Mouse (Mus musculus): ENCODE measurements around the gene Slc38a10. TPM values are rescaled to one million over a fixed set of nuclear protein-coding genes. Genes with fewer than 3 reads are reported as not detected.
A peak's percentile ranks its signal among the peaks of the same experiment; 100 is the strongest.

The Slc38a10 gene
- polyA plus RNA-seq, 1 experiment from 2014 or later, result 83.7 TPM

DNA sequence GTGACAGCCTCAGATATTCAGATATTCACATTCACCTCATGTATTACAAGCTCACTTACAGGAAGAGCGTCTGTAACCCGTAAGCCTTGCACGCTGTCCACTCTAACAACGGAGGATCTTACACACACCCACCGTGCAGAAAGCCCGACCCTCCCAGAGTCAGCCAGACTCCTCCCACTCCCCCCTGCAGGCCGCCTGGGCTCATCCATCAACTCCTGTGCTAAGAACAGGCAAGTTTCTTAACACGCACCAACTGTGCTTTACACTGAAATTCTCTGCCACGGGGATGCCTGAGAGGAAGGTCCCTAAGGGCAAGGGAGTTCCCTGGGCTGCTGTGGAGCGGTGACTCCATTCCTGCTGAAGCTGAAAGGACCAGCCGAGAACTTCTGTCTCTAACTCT lies 81.9 kb downstream of the Slc38a10 start:
- Histone ChIP-seq H3K4me3 (no peak overlapping the region), H3K9me3 (no peaks in the 10 kb centered on the region), H3K27ac (replicated peaks) (no peak overlapping the region), H3K27me3 (replicated peaks) (no peaks in the 10 kb centered on the region), H3K36me3 (peaks cover 91% of the 10 kb centered on the region), H3K4me2 (no peak overlapping the region), H3K4me1 (peaks cover 12% of the 10 kb centered on the region), H3K9ac (peak overlapping the region; percentile 44; the same call in 1 of the 2 replicates)
- ATAC-seq (ENCODE audit: extremely low read depth, insufficient number of reproducible peaks, low FRiP score, low TSS enrichment), result no peak
- WGBS, result 44% methylated on average over 11 of the region's 11 CpGs

GRCm38 (mm10) chr11:120067834-120068233 lies 83.3 kb downstream of the Slc38a10 start:
- H3K27ac ChIP-seq (replicated peaks), result no peak overlapping the region

DNA sequence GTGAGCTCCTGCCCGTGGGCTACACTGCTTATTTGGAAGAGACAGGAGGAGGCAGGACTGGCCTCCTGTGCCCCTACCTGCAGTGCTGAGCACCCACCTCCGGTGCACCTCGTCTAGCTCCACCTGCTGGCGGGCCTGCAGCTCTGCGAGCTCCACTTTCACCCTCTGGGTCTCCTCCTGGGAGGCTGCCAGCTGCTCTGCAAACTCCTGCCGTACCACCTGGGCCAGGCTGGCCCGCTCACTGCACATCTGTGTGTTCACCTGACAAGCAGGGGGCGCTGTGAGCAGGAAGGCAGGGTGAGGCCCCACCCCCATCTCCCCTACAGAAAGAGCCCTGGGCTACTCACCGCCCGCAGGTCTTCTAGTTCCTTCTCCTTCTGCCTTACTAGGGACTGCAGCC lies 85.9 kb downstream of the Slc38a10 start:
- WGBS, result 27% methylated on average over 10 of the region's 10 CpGs
- Histone ChIP-seq H3K4me1 (peaks cover 12% of the 10 kb centered on the region), H3K9ac (peak overlapping the region; percentile 37), H3K4me3 (peak overlapping the region; percentile 14), H3K4me2 (peak overlapping the region; percentile 48), H3K27me3 (replicated peaks) (no peaks in the 10 kb centered on the region), H3K36me3 (peaks cover 67% of the 10 kb centered on the region), H3K27ac (replicated peaks) (peak overlapping the region; percentile 40), H3K9me3 (no peaks in the 10 kb centered on the region)
- ATAC-seq (ENCODE audit: extremely low read depth, insufficient number of reproducible peaks, low FRiP score, low TSS enrichment), result no peak; the same call in 1 of the 2 replicates

More at GRCm38 (mm10) chr11:120067834-120068233, 83.3 kb downstream of the Slc38a10 start:
- H3K4me1 ChIP-seq, result peaks cover 12% of the 10 kb centered on the region
- 69% methylated on average over 17 of the region's 17 CpGs for WGBS
- no peak overlapping the region for H3K4me3 ChIP-seq
- H3K27me3 ChIP-seq (replicated peaks), result no peaks in the 10 kb centered on the region
- H3K36me3 ChIP-seq, result peaks cover 92% of the 10 kb centered on the region
- H3K9me3 ChIP-seq, result no peaks in the 10 kb centered on the region
- ATAC-seq (ENCODE audit: extremely low read depth, insufficient number of reproducible peaks, low FRiP score, low TSS enrichment), result no peak
- H3K4me2 ChIP-seq, result no peak overlapping the region
- no peak overlapping the region for H3K9ac ChIP-seq

DNA sequence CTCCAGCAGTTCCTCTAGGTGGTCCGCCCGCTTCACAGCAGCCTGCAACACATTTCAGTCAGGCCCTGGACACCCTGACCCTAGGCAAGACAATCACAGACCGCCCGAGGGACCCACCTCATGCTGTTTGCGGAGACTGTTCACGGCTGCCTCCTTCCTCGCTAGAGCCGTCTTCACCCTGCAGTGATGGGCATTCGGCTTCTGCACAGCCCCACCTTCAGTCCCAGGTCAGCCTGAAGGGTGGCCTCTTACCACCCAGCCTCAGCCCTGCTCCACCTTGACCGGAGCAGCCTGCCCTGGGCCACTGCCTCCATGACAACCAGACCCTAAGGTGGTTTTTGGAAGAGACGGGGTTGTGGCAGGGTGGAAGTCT lies 86.5 kb downstream of the Slc38a10 start:
- Histone ChIP-seq H3K27ac (replicated peaks) (no peak overlapping the region), H3K4me3 (no peak overlapping the region), H3K27me3 (replicated peaks) (no peaks in the 10 kb centered on the region), H3K4me1 (peaks cover 12% of the 10 kb centered on the region), H3K4me2 (no peak overlapping the region), H3K9me3 (no peaks in the 10 kb centered on the region), H3K36me3 (peaks cover 61% of the 10 kb centered on the region), H3K9ac (no peak overlapping the region)
- no peak for ATAC-seq (ENCODE audit: extremely low read depth, insufficient number of reproducible peaks, low FRiP score, low TSS enrichment)
- WGBS, result 87% methylated on average over 11 of the region's 11 CpGs

GRCm38 (mm10) chr11:120064006-120064667 lies 87.0 kb downstream of the Slc38a10 start:
- no peak overlapping the region for H3K4me2 ChIP-seq
- ATAC-seq (ENCODE audit: extremely low read depth, insufficient number of reproducible peaks, low FRiP score, low TSS enrichment), result no peak
- 87% methylated on average over 13 of the region's 13 CpGs for WGBS
- H3K27me3 ChIP-seq (replicated peaks), result no peaks in the 10 kb centered on the region
- H3K36me3 ChIP-seq, result peaks cover 56% of the 10 kb centered on the region
- H3K27ac ChIP-seq (replicated peaks), result no peak overlapping the region
- no peaks in the 10 kb centered on the region for H3K9me3 ChIP-seq
- no peak overlapping the region for H3K9ac ChIP-seq
- no peak overlapping the region for H3K4me3 ChIP-seq
- H3K4me1 ChIP-seq, result peaks cover 12% of the 10 kb centered on the region

DNA sequence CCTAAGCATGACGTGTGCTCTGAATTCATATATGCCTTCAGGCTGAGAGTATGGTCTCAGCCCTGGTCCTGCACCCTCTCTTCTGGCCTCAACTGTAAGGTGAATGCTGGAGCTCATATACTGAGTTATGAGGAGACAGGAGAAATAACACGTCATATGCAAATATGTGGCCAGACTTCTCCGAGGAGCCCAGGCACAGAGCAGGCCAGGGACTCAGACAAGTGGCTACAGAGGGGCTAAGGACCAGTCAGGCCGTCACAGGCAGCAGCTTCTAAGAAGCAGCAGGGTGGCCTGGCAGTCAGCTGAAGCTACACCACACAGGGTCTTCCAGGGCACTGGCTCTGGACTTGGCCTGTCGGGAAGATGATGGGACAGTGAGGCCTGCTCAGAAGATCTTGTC lies 87.8 kb downstream of the Slc38a10 start:
- H3K27me3 ChIP-seq (replicated peaks), result no peaks in the 10 kb centered on the region
- peaks cover 12% of the 10 kb centered on the region for H3K4me1 ChIP-seq
- ATAC-seq (ENCODE audit: extremely low read depth, insufficient number of reproducible peaks, low FRiP score, low TSS enrichment), result no peak
- H3K27ac ChIP-seq (replicated peaks), result no peak overlapping the region
- 77% methylated on average over 5 of the region's 5 CpGs for WGBS
- H3K4me3 ChIP-seq, result no peak overlapping the region
- no peaks in the 10 kb centered on the region for H3K9me3 ChIP-seq
- H3K4me2 ChIP-seq, result no peak overlapping the region
- no peak overlapping the region for H3K9ac ChIP-seq
- peaks cover 47% of the 10 kb centered on the region for H3K36me3 ChIP-seq

DNA sequence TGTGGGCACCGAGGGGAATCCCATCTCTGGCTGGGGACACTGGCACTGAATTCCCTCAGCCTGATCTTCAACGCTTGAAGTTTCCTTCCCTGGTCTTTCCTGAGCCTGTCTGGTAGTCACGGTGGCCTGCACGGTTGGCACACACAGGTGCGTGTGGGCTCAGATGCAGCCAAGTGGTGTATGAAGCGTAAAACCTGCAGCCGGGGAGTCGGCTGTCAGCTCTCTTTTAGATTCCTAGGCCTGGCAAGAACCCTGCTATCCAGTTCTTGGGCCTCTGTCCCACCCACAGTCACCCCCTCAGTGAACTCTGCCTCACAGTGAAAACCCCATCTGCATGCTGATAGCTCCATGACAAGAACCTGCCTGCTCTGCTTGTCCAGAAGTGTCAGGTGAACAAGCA lies 90.5 kb downstream of the Slc38a10 start:
- H3K4me1 ChIP-seq, result peaks cover 4% of the 10 kb centered on the region
- H3K9ac ChIP-seq, result no peak overlapping the region
- no peak for ATAC-seq (ENCODE audit: extremely low read depth, insufficient number of reproducible peaks, low FRiP score, low TSS enrichment)
- H3K27ac ChIP-seq (replicated peaks), result no peak overlapping the region
- 77% methylated on average over 8 of the region's 8 CpGs for WGBS
- H3K4me3 ChIP-seq, result no peak overlapping the region
- no peak overlapping the region for H3K4me2 ChIP-seq
- H3K36me3 ChIP-seq, result peaks cover 21% of the 10 kb centered on the region
- no peaks in the 10 kb centered on the region for H3K27me3 ChIP-seq (replicated peaks)
- no peaks in the 10 kb centered on the region for H3K9me3 ChIP-seq

DNA sequence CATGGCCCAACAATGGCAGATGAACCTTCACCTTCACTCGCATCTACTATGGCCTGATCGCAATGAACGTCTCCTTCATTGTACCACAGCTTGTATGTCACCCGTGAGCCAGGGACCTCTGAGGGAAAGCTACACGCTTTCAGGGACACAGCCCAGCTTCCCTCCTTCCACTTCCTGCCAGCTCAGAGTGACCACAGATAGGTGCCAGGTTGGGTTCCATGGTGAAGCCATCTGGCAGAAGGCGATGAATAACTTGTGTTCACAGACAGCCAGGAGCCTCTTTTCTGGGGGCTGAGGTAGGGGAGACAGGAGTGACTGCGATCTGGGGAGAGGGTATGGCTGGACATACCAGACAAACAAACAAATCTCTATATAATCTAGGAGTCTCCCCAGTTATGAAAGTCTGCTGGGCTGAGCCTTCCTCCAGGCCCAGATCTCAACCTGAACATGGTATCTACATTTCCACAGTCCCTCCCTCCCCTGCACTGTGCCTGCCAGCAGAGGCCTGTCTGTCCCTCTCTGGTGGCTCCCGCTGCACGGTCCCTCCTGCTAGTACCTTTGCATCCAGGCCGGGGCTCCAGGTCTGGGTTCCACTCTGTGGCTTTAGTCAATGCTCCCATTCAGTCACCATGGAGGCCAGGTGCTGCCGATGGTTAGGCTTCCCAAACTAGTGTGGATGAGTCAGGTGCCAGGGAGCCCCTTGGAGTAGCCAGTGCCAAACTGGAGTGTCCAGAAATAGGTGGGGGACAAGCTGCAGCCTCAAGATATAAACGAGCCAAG lies 95.0 kb downstream of the Slc38a10 start:
- Histone ChIP-seq H3K4me3 (no peak overlapping the region), H3K27ac (replicated peaks) (no peak overlapping the region), H3K4me1 (peaks cover 19% of the 10 kb centered on the region), H3K4me2 (no peak overlapping the region), H3K27me3 (replicated peaks) (no peaks in the 10 kb centered on the region), H3K9ac (no peak overlapping the region), H3K36me3 (no peaks in the 10 kb centered on the region), H3K9me3 (no peaks in the 10 kb centered on the region)
- WGBS, result 71% methylated on average over 12 of the region's 12 CpGs
- ATAC-seq (ENCODE audit: extremely low read depth, insufficient number of reproducible peaks, low FRiP score, low TSS enrichment), result no peak

Small RNA genes lying within 50 kb of the gene (microRNA-seq; reads per million reads assigned to microRNA genes)
- not detected for gene Gm25948

Other genes starting within 250 kb of the Slc38a10 start
- 68.4 and 71.2 TPM in 2 replicates for gene Chmp6, start 237.9 kb downstream of the Slc38a10 start, polyA plus RNA-seq (2015; fragmentation: Nextera tagmentation; extraction: Ambion mirVana)
- gene Baiap2, start 208.6 kb downstream of the Slc38a10 start, polyA plus RNA-seq (2015; fragmentation: Nextera tagmentation; extraction: Ambion mirVana), result 12.3 and 12.4 TPM in 2 replicates
- 0.33 and 0.55 TPM in 2 replicates for gene Aatk, start 104.2 kb downstream of the Slc38a10 start, polyA plus RNA-seq (2015; fragmentation: Nextera tagmentation; extraction: Ambion mirVana)
- 13.4 and 13.8 TPM in 2 replicates for gene Cep131, start 64.5 kb downstream of the Slc38a10 start, polyA plus RNA-seq (2015; fragmentation: Nextera tagmentation; extraction: Ambion mirVana)
- 13.0 and 13.5 TPM in 2 replicates for gene Tepsin, start 52.6 kb downstream of the Slc38a10 start, polyA plus RNA-seq (2015; fragmentation: Nextera tagmentation; extraction: Ambion mirVana)
- gene Ndufaf8, start 52.4 kb downstream of the Slc38a10 start, polyA plus RNA-seq (2015; fragmentation: Nextera tagmentation; extraction: Ambion mirVana), result 81.1 and 95.7 TPM in 2 replicates
- 4.4 and 5.2 TPM in 2 replicates for gene Bahcc1, start 81.6 kb upstream of the Slc38a10 start, polyA plus RNA-seq (2015; fragmentation: Nextera tagmentation; extraction: Ambion mirVana)
- 1,234 and 1,290 TPM in 2 replicates for gene Actg1, start 197.2 kb upstream of the Slc38a10 start, polyA plus RNA-seq (2015; fragmentation: Nextera tagmentation; extraction: Ambion mirVana)
- gene Fscn2, start 210.2 kb upstream of the Slc38a10 start, polyA plus RNA-seq (2015; fragmentation: Nextera tagmentation; extraction: Ambion mirVana), result 0.31 and 0.50 TPM in 2 replicates
- gene Faap100, start 227.4 kb upstream of the Slc38a10 start, polyA plus RNA-seq (2015; fragmentation: Nextera tagmentation; extraction: Ambion mirVana), result 29.1 and 33.5 TPM in 2 replicates